Mouse (Mus musculus) limb, embryonic 13.5 days (tissue): ENCODE measurements around the gene Rcbtb2. TPM values are rescaled to one million over a fixed set of nuclear protein-coding genes. Genes with fewer than 3 reads are reported as not detected.

ENCODE experiments used
- ATAC-seq: fragments of 200-750 bp; cut with Nextera tagmentation; 2 replicates; pipeline ENCODE4 v1.8.0; 2017; ENCODE audit warnings: low read depth, moderate number of reproducible peaks, moderate TSS enrichment; ENCODE audit not compliant: low FRiP score
- H3K27ac ChIP-seq: fragments of 300-500 bp; sonication (generic); 2 replicates; pipeline ENCODE4 v1.5.1; 2015; ENCODE audit warnings: inconsistent platforms, mild to moderate bottlenecking, moderate library complexity
- H3K27me3 ChIP-seq: fragments of 300-500 bp; sonication (generic); 2 replicates; pipeline ENCODE4 v1.6.1; 2015; ENCODE audit warnings: mild to moderate bottlenecking, inconsistent platforms
- H3K36me3 ChIP-seq: fragments of 300-500 bp; sonication (generic); 2 replicates; pipeline ENCODE4 v1.6.1; 2015; ENCODE audit warnings: inconsistent platforms, mild to moderate bottlenecking, moderate library complexity
- H3K4me1 ChIP-seq: fragments of 300-500 bp; sonication (generic); 2 replicates; pipeline ENCODE4 v1.6.1; 2015; ENCODE audit warnings: inconsistent platforms
- H3K4me2 ChIP-seq: fragments of 300-500 bp; sonication (generic); replicated peaks from 2 replicates; pipeline ENCODE4 v1.6.1; 2015; ENCODE audit warnings: inconsistent platforms, mild to moderate bottlenecking, moderate library complexity
- H3K4me3 ChIP-seq: fragments of 300-500 bp; sonication (generic); 2 replicates; pipeline ENCODE4 v1.5.1; 2015; ENCODE audit warnings: moderate library complexity, mild to moderate bottlenecking, inconsistent platforms
- H3K9ac ChIP-seq: fragments of 300-500 bp; sonication (generic); 2 replicates; pipeline ENCODE4 v1.6.1; 2015; ENCODE audit warnings: mild to moderate bottlenecking, inconsistent platforms
- H3K9me3 ChIP-seq: fragments of 300-500 bp; sonication (generic); 2 replicates; pipeline ENCODE4 v1.6.1; 2016; ENCODE audit warnings: inconsistent platforms
- WGBS: fragments of 180-500 bp; shearing (Covaris S2); methylation state at CpG from one replicate; pipeline ENCODE4 v1.1.7; 2015; 5-methylcytosine and 5-hydroxymethylcytosine counted together
- polyA plus RNA-seq: library from polyadenylated mRNA; unstranded; fragments of >200 nt; fragmentation: Nextera tagmentation; extraction: Ambion mirVana; gene quantifications from 2 replicates; pipeline ENCODE4 v1.2.1, GENCODE M21; 2015

Gene Rcbtb2
- polyA plus RNA-seq, 1 experiment from 2014 or later, result 146 TPM

GRCm38 (mm10) chr14:73138483-73138882 is 15.6 kb downstream of the Rcbtb2 start:
- peaks cover 7% of the 10 kb centered on the region for H3K4me1 ChIP-seq
- ATAC-seq, result no peak
- no peaks in the 10 kb centered on the region for H3K9me3 ChIP-seq
- 92% methylated on average over 7 of the region's 7 CpGs for WGBS
- H3K9ac ChIP-seq, result no peak overlapping the region
- no peak overlapping the region for H3K27ac ChIP-seq
- no peaks in the 10 kb centered on the region for H3K36me3 ChIP-seq
- no peaks in the 10 kb centered on the region for H3K27me3 ChIP-seq
- H3K4me3 ChIP-seq, result no peak overlapping the region
- H3K4me2 ChIP-seq, result no peak overlapping the region

GRCm38 (mm10) chr14:73139866-73140265 is 17.0 kb downstream of the Rcbtb2 start:
- no peak for ATAC-seq
- no peak overlapping the region for H3K9ac ChIP-seq
- no peaks in the 10 kb centered on the region for H3K36me3 ChIP-seq
- no peak overlapping the region for H3K4me3 ChIP-seq
- no peak overlapping the region for H3K27ac ChIP-seq
- H3K4me2 ChIP-seq, result no peak overlapping the region
- H3K4me1 ChIP-seq, result peaks cover 18% of the 10 kb centered on the region
- H3K9me3 ChIP-seq, result no peaks in the 10 kb centered on the region
- H3K27me3 ChIP-seq, result no peaks in the 10 kb centered on the region
- 77% methylated on average over 5 of the region's 5 CpGs for WGBS

GRCm38 (mm10) chr14:73141800-73142199 is 19.0 kb downstream of the Rcbtb2 start:
- peak overlapping the region; percentile 98 for H3K27ac ChIP-seq
- WGBS, result 91% methylated on average over 3 of the region's 3 CpGs
- ATAC-seq, result no peak
- H3K36me3 ChIP-seq, result peaks cover 13% of the 10 kb centered on the region
- H3K4me3 ChIP-seq, result no peak overlapping the region
- H3K27me3 ChIP-seq, result no peaks in the 10 kb centered on the region
- H3K9ac ChIP-seq, result no peak overlapping the region
- H3K9me3 ChIP-seq, result no peaks in the 10 kb centered on the region
- peaks cover 22% of the 10 kb centered on the region for H3K4me1 ChIP-seq
- H3K4me2 ChIP-seq, result peak overlapping the region; percentile 83

- Histone ChIP-seq H3K4me3 (peak overlapping the region; percentile 60), H3K4me2 (peak overlapping the region; percentile 83), H3K4me1 (peaks cover 22% of the 10 kb centered on the region), H3K9me3 (no peaks in the 10 kb centered on the region), H3K27me3 (no peaks in the 10 kb centered on the region), H3K27ac (peak overlapping the region; percentile 98), H3K9ac (peak overlapping the region; percentile 86), H3K36me3 (peaks cover 13% of the 10 kb centered on the region)
- WGBS, result under 1% methylated on average over 11 of the region's 11 CpGs
- ATAC-seq, result peak; percentile 60; the same call in 1 of the 2 replicates
Observed at GRCm38 (mm10) chr14:73142421-73142895, 19.6 kb downstream of the Rcbtb2 start.

GRCm38 (mm10) chr14:73142896-73143709 is 20.3 kb downstream of the Rcbtb2 start:
- peak overlapping the region; percentile 83 for H3K4me2 ChIP-seq

GRCm38 (mm10) chr14:73143710-73144420 is 21.0 kb downstream of the Rcbtb2 start:
- no peaks in the 10 kb centered on the region for H3K27me3 ChIP-seq
- peak overlapping the region; percentile 98 for H3K27ac ChIP-seq
- H3K4me2 ChIP-seq, result peak overlapping the region; percentile 83
- peaks cover 13% of the 10 kb centered on the region for H3K36me3 ChIP-seq
- peak; percentile 7; the same call in 1 of the 2 replicates for ATAC-seq
- no peaks in the 10 kb centered on the region for H3K9me3 ChIP-seq
- peak overlapping the region; percentile 86 for H3K9ac ChIP-seq
- peak overlapping the region; percentile 60 for H3K4me3 ChIP-seq
- peaks cover 22% of the 10 kb centered on the region for H3K4me1 ChIP-seq
- 38% methylated on average over 25 of the region's 25 CpGs for WGBS

More at GRCm38 (mm10) chr14:73142896-73143709, 20.3 kb downstream of the Rcbtb2 start:
- ATAC-seq, result peak; percentile 94
- Histone ChIP-seq H3K36me3 (peaks cover 13% of the 10 kb centered on the region), H3K27me3 (no peaks in the 10 kb centered on the region), H3K9me3 (no peaks in the 10 kb centered on the region), H3K9ac (peak overlapping the region; percentile 86), H3K27ac (peak overlapping the region; percentile 98), H3K4me1 (peaks cover 22% of the 10 kb centered on the region), H3K4me3 (peak overlapping the region; percentile 60)
- WGBS, result under 1% methylated on average over 87 of the region's 88 CpGs

GRCm38 (mm10) chr14:73145531-73145930 is 22.7 kb downstream of the Rcbtb2 start:
- Histone ChIP-seq H3K27ac (no peak overlapping the region), H3K9me3 (no peaks in the 10 kb centered on the region), H3K4me3 (no peak overlapping the region), H3K9ac (no peak overlapping the region), H3K4me1 (peaks cover 22% of the 10 kb centered on the region), H3K27me3 (no peaks in the 10 kb centered on the region), H3K36me3 (peaks cover 13% of the 10 kb centered on the region), H3K4me2 (no peak overlapping the region)
- ATAC-seq, result no peak
- WGBS, result 91% methylated on average over 4 of the region's 4 CpGs

GRCm38 (mm10) chr14:73146721-73147120 is 23.9 kb downstream of the Rcbtb2 start:
- peaks cover 21% of the 10 kb centered on the region for H3K4me1 ChIP-seq
- H3K4me3 ChIP-seq, result no peak overlapping the region
- H3K36me3 ChIP-seq, result peaks cover 16% of the 10 kb centered on the region
- no peak overlapping the region for H3K27ac ChIP-seq
- H3K9me3 ChIP-seq, result no peaks in the 10 kb centered on the region
- WGBS, result 61% methylated on average over 3 of the region's 3 CpGs
- no peak for ATAC-seq
- no peaks in the 10 kb centered on the region for H3K27me3 ChIP-seq
- H3K9ac ChIP-seq, result no peak overlapping the region
- H3K4me2 ChIP-seq, result no peak overlapping the region

- H3K9me3 ChIP-seq, result no peaks in the 10 kb centered on the region
- no peaks in the 10 kb centered on the region for H3K27me3 ChIP-seq
- no peak overlapping the region for H3K27ac ChIP-seq
- no peak for ATAC-seq
- H3K4me3 ChIP-seq, result no peak overlapping the region
- H3K36me3 ChIP-seq, result peaks cover 23% of the 10 kb centered on the region
- H3K4me2 ChIP-seq, result no peak overlapping the region
- H3K9ac ChIP-seq, result no peak overlapping the region
- WGBS, result 94% methylated on average over 3 of the region's 3 CpGs
- peaks cover 15% of the 10 kb centered on the region for H3K4me1 ChIP-seq
Observed at GRCm38 (mm10) chr14:73148125-73148524, 25.3 kb downstream of the Rcbtb2 start.

GRCm38 (mm10) chr14:73161303-73161702 is 38.5 kb downstream of the Rcbtb2 start:
- H3K27me3 ChIP-seq, result no peaks in the 10 kb centered on the region
- no peaks in the 10 kb centered on the region for H3K4me1 ChIP-seq
- ATAC-seq, result no peak
- H3K36me3 ChIP-seq, result peaks cover 92% of the 10 kb centered on the region
- H3K27ac ChIP-seq, result no peak overlapping the region
- H3K9ac ChIP-seq, result no peak overlapping the region
- H3K4me3 ChIP-seq, result no peak overlapping the region
- H3K9me3 ChIP-seq, result no peaks in the 10 kb centered on the region
- H3K4me2 ChIP-seq, result no peak overlapping the region
- WGBS, result 90% methylated on average over 4 of the region's 5 CpGs

- Histone ChIP-seq H3K27me3 (no peaks in the 10 kb centered on the region), H3K27ac (no peak overlapping the region), H3K4me2 (no peak overlapping the region), H3K9ac (no peak overlapping the region), H3K4me3 (no peak overlapping the region), H3K36me3 (peaks cover 91% of the 10 kb centered on the region), H3K4me1 (no peaks in the 10 kb centered on the region), H3K9me3 (no peaks in the 10 kb centered on the region)
- WGBS, result 90% methylated on average over 13 of the region's 13 CpGs
- ATAC-seq, result no peak
Observed at GRCm38 (mm10) chr14:73162192-73162800, 39.5 kb downstream of the Rcbtb2 start.
